Mouse (Mus musculus): Measurements from ENCODE around the gene Dnajc7. TPM values are rescaled to one million over a fixed set of nuclear protein-coding genes. Genes with fewer than 3 reads are reported as not detected.
A peak's percentile ranks its signal among the peaks of the same experiment; 100 is the strongest.

Gene Dnajc7
- polyA plus RNA-seq, 1 experiment, result 113 TPM

- no peak overlapping the region for H3ac ChIP-seq (ENCODE audit: control insufficient read depth, insufficient read length)
- H3K36me3 ChIP-seq (ENCODE audit: control insufficient read depth, insufficient read depth), result peaks cover 45% of the 10 kb centered on the region
- TF ChIP-seq REST (IDR thresholded peaks at IDR 0.05; ENCODE audit: insufficient read depth, insufficient read length) (no peak), TCF12 (IDR thresholded peaks at IDR 0.05; ENCODE audit: insufficient read depth, poor library complexity, severe bottlenecking) (no peak), MAX (IDR thresholded peaks at IDR 0.05; ENCODE audit: low read depth) (no peak), SRF (IDR thresholded peaks at IDR 0.05; ENCODE audit: control insufficient read depth, insufficient read length, low read depth) (no peak), MYOG (IDR thresholded peaks at IDR 0.05; ENCODE audit: control insufficient read depth in 1 of 3, insufficient read depth in 1 of 3, insufficient read length in 2 of 3, low read depth in 2 of 3) (no peak), POLR2A (IDR thresholded peaks at IDR 0.05; ENCODE audit: insufficient read length, low read depth) (no peak), POLR2AphosphoS2 (IDR thresholded peaks at IDR 0.05; ENCODE audit: insufficient read length, low read depth) (no peak), MYOD1 (IDR thresholded peaks at IDR 0.05; ENCODE audit: control insufficient read depth in 1 of 3, insufficient read length in 2 of 3, low read depth in 2 of 3) (no peak), TCF3 (IDR thresholded peaks at IDR 0.05; ENCODE audit: insufficient read length, low read depth) (no peak), USF1 (IDR thresholded peaks at IDR 0.05; ENCODE audit: low read depth) (no peak), CEBPB (IDR thresholded peaks at IDR 0.05; ENCODE audit: insufficient read depth, poor library complexity, severe bottlenecking) (no peak), E2F4 (IDR thresholded peaks at IDR 0.05; ENCODE audit: insufficient read depth) (no peak)
- no peak overlapping the region for H3K4me2 ChIP-seq (ENCODE audit: low read depth)
- H3K4me3 ChIP-seq, result no peak overlapping the region
- no peaks in the 10 kb centered on the region for H3K27me3 ChIP-seq (ENCODE audit: control insufficient read depth, insufficient read depth, insufficient read length)
- no peaks in the 10 kb centered on the region for H3K79me2 ChIP-seq (ENCODE audit: control insufficient read depth, insufficient read depth)
Observed at GRCm38 (mm10) chr11:100581756-100582155, 38.2 kb downstream of the Dnajc7 start.

GRCm38 (mm10) chr11:100580275-100580674 is 39.7 kb downstream of the Dnajc7 start:
- peaks cover 32% of the 10 kb centered on the region for H3K36me3 ChIP-seq (ENCODE audit: control insufficient read depth, insufficient read depth)
- no peaks in the 10 kb centered on the region for H3K79me2 ChIP-seq (ENCODE audit: control insufficient read depth, insufficient read depth)
- TF ChIP-seq MAX (IDR thresholded peaks at IDR 0.05; ENCODE audit: low read depth), result no peak
- TF ChIP-seq E2F4 (IDR thresholded peaks at IDR 0.05; ENCODE audit: insufficient read depth), result no peak
- TF ChIP-seq REST (IDR thresholded peaks at IDR 0.05; ENCODE audit: insufficient read depth, insufficient read length), result no peak
- TF ChIP-seq POLR2AphosphoS2 (IDR thresholded peaks at IDR 0.05; ENCODE audit: insufficient read length, low read depth), result peak; percentile 13
- H3K4me2 ChIP-seq (ENCODE audit: low read depth), result no peak overlapping the region
- H3K4me3 ChIP-seq, result no peak overlapping the region
- H3K27me3 ChIP-seq (ENCODE audit: control insufficient read depth, insufficient read depth, insufficient read length), result no peaks in the 10 kb centered on the region
- H3ac ChIP-seq (ENCODE audit: control insufficient read depth, insufficient read length), result no peak overlapping the region

GRCm38 (mm10) chr11:100579116-100579799 is 40.7 kb downstream of the Dnajc7 start:
- Histone ChIP-seq H3ac (ENCODE audit: control insufficient read depth, insufficient read length) (no peak overlapping the region), H3K4me2 (ENCODE audit: low read depth) (no peak overlapping the region), H3K79me2 (ENCODE audit: control insufficient read depth, insufficient read depth) (no peaks in the 10 kb centered on the region), H3K27me3 (ENCODE audit: control insufficient read depth, insufficient read depth, insufficient read length) (no peaks in the 10 kb centered on the region), H3K36me3 (ENCODE audit: control insufficient read depth, insufficient read depth) (peaks cover 21% of the 10 kb centered on the region), H3K4me3 (no peak overlapping the region)
- no peak for TF ChIP-seq E2F4 (IDR thresholded peaks at IDR 0.05; ENCODE audit: insufficient read depth)
- no peak for TF ChIP-seq CEBPB (IDR thresholded peaks at IDR 0.05; ENCODE audit: insufficient read depth, poor library complexity, severe bottlenecking)
- TF ChIP-seq USF1 (IDR thresholded peaks at IDR 0.05; ENCODE audit: low read depth), result no peak
- no peak for TF ChIP-seq SRF (IDR thresholded peaks at IDR 0.05; ENCODE audit: control insufficient read depth, insufficient read length, low read depth)
- no peak for TF ChIP-seq POLR2AphosphoS2 (IDR thresholded peaks at IDR 0.05; ENCODE audit: insufficient read length, low read depth)
- TF ChIP-seq MAX (IDR thresholded peaks at IDR 0.05; ENCODE audit: low read depth), result no peak
- no peak for TF ChIP-seq TCF12 (IDR thresholded peaks at IDR 0.05; ENCODE audit: insufficient read depth, poor library complexity, severe bottlenecking)
- TF ChIP-seq TCF3 (IDR thresholded peaks at IDR 0.05; ENCODE audit: insufficient read length, low read depth), result no peak
- no peak for TF ChIP-seq MYOG (IDR thresholded peaks at IDR 0.05; ENCODE audit: control insufficient read depth in 1 of 3, insufficient read depth in 1 of 3, insufficient read length in 2 of 3, low read depth in 2 of 3)
- no peak for TF ChIP-seq MYOD1 (IDR thresholded peaks at IDR 0.05; ENCODE audit: control insufficient read depth in 1 of 3, insufficient read length in 2 of 3, low read depth in 2 of 3)
- no peak for TF ChIP-seq POLR2A (IDR thresholded peaks at IDR 0.05; ENCODE audit: insufficient read length, low read depth)
- no peak for TF ChIP-seq REST (IDR thresholded peaks at IDR 0.05; ENCODE audit: insufficient read depth, insufficient read length)

GRCm38 (mm10) chr11:100577852-100578599 is 41.9 kb downstream of the Dnajc7 start:
- TF ChIP-seq POLR2AphosphoS2 (IDR thresholded peaks at IDR 0.05; ENCODE audit: insufficient read length, low read depth), result peak; percentile 52
- TF ChIP-seq REST (IDR thresholded peaks at IDR 0.05; ENCODE audit: insufficient read depth, insufficient read length), result no peak
- no peak overlapping the region for H3K4me3 ChIP-seq
- H3K36me3 ChIP-seq (ENCODE audit: control insufficient read depth, insufficient read depth), result peaks cover 9% of the 10 kb centered on the region
- H3K27me3 ChIP-seq (ENCODE audit: control insufficient read depth, insufficient read depth, insufficient read length), result no peaks in the 10 kb centered on the region
- H3K4me2 ChIP-seq (ENCODE audit: low read depth), result no peak overlapping the region
- no peaks in the 10 kb centered on the region for H3K79me2 ChIP-seq (ENCODE audit: control insufficient read depth, insufficient read depth)
- no peak overlapping the region for H3ac ChIP-seq (ENCODE audit: control insufficient read depth, insufficient read length)

- Histone ChIP-seq H3K79me2 (ENCODE audit: control insufficient read depth, insufficient read depth) (no peaks in the 10 kb centered on the region), H3K4me3 (no peak overlapping the region), H3K27me3 (ENCODE audit: control insufficient read depth, insufficient read depth, insufficient read length) (no peaks in the 10 kb centered on the region), H3K4me2 (ENCODE audit: low read depth) (no peak overlapping the region), H3ac (ENCODE audit: control insufficient read depth, insufficient read length) (no peak overlapping the region), H3K36me3 (ENCODE audit: control insufficient read depth, insufficient read depth) (peaks cover 2% of the 10 kb centered on the region)
- TF ChIP-seq SRF (IDR thresholded peaks at IDR 0.05; ENCODE audit: control insufficient read depth, insufficient read length, low read depth) (no peak), POLR2AphosphoS2 (IDR thresholded peaks at IDR 0.05; ENCODE audit: insufficient read length, low read depth) (peak; percentile 45)
Observed at GRCm38 (mm10) chr11:100576256-100576655, 43.7 kb downstream of the Dnajc7 start.
